Mouse (Mus musculus): ENCODE measurements around the gene Tax1bp3. TPM values are rescaled to one million over a fixed set of nuclear protein-coding genes. Genes with fewer than 3 reads are reported as not detected.
A peak's percentile ranks its signal among the peaks of the same experiment; 100 is the strongest.

Gene Tax1bp3
- polyA plus RNA-seq, 1 experiment from 2014 or later, result 227 TPM

DNA sequence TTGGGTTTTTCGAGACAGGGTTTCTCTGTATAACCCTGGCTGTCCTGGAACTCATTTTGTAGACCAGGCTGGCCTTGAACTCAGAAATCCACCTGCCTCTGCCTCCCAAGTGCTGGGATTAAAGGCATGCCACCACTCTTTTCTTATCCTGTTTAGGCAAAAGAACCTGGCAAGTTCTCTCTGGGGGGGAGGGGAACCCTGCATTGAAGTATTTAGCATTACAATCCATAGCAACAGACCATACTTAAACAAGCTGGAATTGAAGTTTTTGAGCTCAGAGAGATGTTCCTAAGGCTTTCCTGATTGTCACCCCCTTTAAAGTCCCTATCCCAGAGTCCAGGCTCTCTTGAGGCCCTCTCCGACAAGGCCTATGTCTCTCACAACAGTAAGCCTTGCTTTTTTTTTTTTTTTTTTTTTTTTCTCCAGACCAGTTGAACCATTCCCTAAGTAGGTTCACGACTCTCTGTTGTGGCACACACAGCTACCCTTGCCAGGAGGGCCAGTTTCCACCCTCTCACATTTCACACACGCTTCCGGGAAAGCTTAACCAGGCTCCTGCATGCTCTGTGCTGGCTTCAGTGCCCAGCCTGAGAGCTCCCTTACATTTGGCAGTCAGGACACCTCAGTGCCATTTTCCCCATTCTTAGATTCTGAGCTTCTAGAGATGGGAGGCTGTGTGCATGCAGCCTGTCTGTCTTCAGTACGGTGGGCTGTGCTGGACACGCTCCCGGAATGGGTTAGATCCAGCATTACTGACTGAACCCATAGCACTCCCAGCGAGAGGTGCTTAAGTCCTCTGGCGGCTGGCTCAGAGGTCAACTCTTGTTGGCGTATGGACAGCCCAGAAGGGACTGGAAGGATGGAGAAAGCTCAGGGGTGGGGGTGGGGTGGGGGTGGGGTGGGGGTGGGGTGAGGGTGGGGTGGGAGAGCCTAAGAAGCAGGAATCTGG lies 30.6 kb upstream of the Tax1bp3 start:
- Histone ChIP-seq H3K27me3 (ENCODE audit: control insufficient read depth, insufficient read depth, low read length) (no peaks in the 10 kb centered on the region), H3K9ac (ENCODE audit: low read length) (no peak overlapping the region), H3K4me3 (ENCODE audit: low read depth, low read length) (no peak overlapping the region), H3K36me3 (ENCODE audit: control insufficient read depth, insufficient read depth, low read length) (no peaks in the 10 kb centered on the region), H3K4me1 (ENCODE audit: control insufficient read depth, insufficient read depth, low read length) (no peaks in the 10 kb centered on the region), H3K9me3 (ENCODE audit: control insufficient read depth, low read length) (no peaks in the 10 kb centered on the region), H3K4me2 (ENCODE audit: low read depth) (no peak overlapping the region), H3K27ac (ENCODE audit: low read depth, low read length) (no peak overlapping the region)
- 64% methylated on average over 11 of the region's 11 CpGs for WGBS
- ATAC-seq (ENCODE audit: insufficient read depth, low FRiP score, low TSS enrichment) (no peak), DNase-seq (ENCODE audit: low spot score) (no peak)

DNA sequence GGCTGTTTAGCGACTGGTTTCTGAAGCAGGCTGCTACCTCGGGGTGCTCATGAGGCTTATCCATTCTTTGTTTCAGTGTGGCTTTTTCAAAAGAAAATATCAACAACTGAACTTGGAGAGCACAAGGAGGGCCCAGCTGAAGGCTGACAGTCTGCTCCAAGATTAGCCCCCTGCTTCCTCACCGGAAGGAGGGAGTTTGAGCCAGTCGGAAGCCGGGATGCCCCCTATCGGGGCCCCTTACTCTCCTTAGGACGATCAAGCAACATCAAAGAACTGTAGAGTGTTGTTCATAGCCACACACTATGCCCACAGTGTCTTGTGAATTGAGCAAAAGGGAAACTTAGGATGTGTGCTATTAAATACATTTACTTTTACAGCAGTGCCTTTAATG lies 29.9 kb upstream of the Tax1bp3 start:
- ATAC-seq (ENCODE audit: insufficient read depth, low FRiP score, low TSS enrichment) (no peak), DNase-seq (ENCODE audit: low spot score) (no peak)
- Histone ChIP-seq H3K27me3 (ENCODE audit: control insufficient read depth, insufficient read depth, low read length) (no peaks in the 10 kb centered on the region), H3K4me1 (ENCODE audit: control insufficient read depth, insufficient read depth, low read length) (no peaks in the 10 kb centered on the region), H3K9me3 (ENCODE audit: control insufficient read depth, low read length) (no peaks in the 10 kb centered on the region), H3K4me2 (ENCODE audit: low read depth) (no peak overlapping the region), H3K27ac (ENCODE audit: low read depth, low read length) (no peak overlapping the region), H3K9ac (ENCODE audit: low read length) (no peak overlapping the region), H3K4me3 (ENCODE audit: low read depth, low read length) (no peak overlapping the region), H3K36me3 (ENCODE audit: control insufficient read depth, insufficient read depth, low read length) (no peaks in the 10 kb centered on the region)
- 56% methylated on average over 7 of the region's 7 CpGs for WGBS

DNA sequence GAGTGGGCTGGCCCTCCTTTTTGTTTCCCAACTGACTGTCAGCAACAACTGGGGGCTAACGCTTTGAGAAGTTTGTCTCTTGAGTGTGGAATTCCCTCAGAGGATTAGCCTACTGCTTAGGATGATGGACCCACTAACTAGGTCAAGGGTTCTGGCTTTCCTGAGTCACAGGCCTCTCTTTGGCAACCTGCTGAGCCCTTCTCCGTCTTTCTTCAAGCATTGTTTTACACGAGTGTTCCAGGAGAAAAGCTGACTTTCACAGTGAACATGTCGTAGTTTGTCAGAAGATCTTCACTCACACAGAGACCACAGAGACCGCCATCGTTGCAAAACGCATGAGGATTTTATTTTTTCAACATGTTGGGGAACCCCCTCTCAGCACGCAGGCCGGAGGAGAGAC lies 28.7 kb upstream of the Tax1bp3 start:
- 81% methylated on average over 9 of the region's 9 CpGs for WGBS
- Histone ChIP-seq H3K9ac (ENCODE audit: low read length) (no peak overlapping the region), H3K36me3 (ENCODE audit: control insufficient read depth, insufficient read depth, low read length) (no peaks in the 10 kb centered on the region), H3K9me3 (ENCODE audit: control insufficient read depth, low read length) (no peaks in the 10 kb centered on the region), H3K4me2 (ENCODE audit: low read depth) (no peak overlapping the region), H3K4me1 (ENCODE audit: control insufficient read depth, insufficient read depth, low read length) (no peaks in the 10 kb centered on the region), H3K27ac (ENCODE audit: low read depth, low read length) (no peak overlapping the region), H3K27me3 (ENCODE audit: control insufficient read depth, insufficient read depth, low read length) (no peaks in the 10 kb centered on the region), H3K4me3 (ENCODE audit: low read depth, low read length) (no peak overlapping the region)
- ATAC-seq (ENCODE audit: insufficient read depth, low FRiP score, low TSS enrichment) (no peak), DNase-seq (ENCODE audit: low spot score) (no peak)

DNA sequence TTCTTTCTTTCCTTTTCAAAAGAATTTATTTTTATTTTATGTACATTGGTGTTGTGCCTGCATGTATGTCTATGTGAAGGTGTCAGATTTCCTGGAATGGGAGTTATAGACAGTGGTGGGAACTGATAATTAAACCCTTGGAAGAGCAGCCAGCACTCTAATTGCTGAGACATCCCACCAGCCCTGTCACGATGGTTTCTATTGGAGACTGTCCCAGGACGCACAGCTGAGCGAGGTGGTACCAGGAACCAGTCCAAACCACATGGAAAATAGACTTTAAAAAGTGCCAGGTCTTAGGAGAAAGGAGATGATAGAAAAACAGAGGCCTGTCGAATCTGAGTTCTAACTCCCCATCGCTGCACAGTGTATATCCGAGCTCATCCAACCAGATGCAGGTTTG lies 21.8 kb upstream of the Tax1bp3 start:
- Histone ChIP-seq H3K4me2 (ENCODE audit: low read depth) (no peak overlapping the region), H3K9me3 (ENCODE audit: control insufficient read depth, low read length) (no peaks in the 10 kb centered on the region), H3K27me3 (ENCODE audit: control insufficient read depth, insufficient read depth, low read length) (peaks cover 6% of the 10 kb centered on the region), H3K4me1 (ENCODE audit: control insufficient read depth, insufficient read depth, low read length) (no peaks in the 10 kb centered on the region), H3K4me3 (ENCODE audit: low read depth, low read length) (no peak overlapping the region), H3K9ac (ENCODE audit: low read length) (no peak overlapping the region), H3K36me3 (ENCODE audit: control insufficient read depth, insufficient read depth, low read length) (no peaks in the 10 kb centered on the region), H3K27ac (ENCODE audit: low read depth, low read length) (no peak overlapping the region)
- ATAC-seq (ENCODE audit: insufficient read depth, low FRiP score, low TSS enrichment), result no peak
- no peak for DNase-seq (ENCODE audit: low spot score)
- WGBS, result 80% methylated on average over 6 of the region's 6 CpGs

DNA sequence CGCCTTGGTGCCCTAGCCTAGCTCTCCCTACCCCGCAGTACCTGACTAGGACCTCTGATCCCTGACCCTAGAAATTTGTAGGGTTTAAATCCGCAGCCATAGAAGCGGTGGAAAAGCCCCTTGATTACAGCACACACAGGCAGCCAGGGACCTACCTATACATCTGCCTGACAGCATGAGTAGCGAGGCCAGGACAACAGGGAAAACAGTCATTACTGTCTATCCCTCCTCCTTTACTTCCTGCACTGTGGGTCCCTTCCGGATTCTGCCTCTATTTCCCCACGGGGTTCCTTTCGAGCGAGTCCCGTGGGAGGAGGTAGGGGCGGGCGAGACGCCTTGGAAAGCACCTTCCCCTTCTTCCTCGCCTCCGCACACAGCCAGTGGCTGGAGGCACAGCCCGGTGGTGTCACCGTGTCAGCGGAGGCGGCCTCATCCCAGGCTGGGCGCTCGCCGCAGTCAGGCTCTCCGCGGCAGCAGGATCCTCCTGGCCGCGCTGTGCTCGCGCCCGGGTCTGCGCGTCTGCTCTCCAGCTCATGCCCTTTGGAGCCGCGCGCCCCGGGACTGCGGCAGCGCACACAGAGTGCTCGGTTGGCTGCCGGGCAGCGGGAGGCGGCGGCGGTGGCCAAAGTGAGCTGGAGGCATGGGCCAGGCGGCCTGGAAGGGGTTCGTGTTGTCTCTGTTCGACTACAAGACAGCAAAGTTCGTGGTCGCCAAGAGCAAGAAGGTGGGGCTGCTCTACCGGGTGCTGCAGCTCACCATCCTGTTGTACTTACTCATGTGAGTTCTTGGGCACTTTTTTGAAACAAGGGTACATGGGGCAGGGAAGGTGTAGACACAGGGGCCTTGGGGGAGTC lies 16.7 kb upstream of the Tax1bp3 start, which contains the start of gene P2rx5:
TSS of gene P2rx5 (plus strand) at position 465 of the 854 bp plus-strand sequence.
- H3K4me2 ChIP-seq (ENCODE audit: low read depth), result peak within 1 kb of the TSS; percentile 77
- H3K4me3 ChIP-seq (ENCODE audit: low read depth, low read length), result peak within 1 kb of the TSS; percentile 36
- H3K4me1 ChIP-seq (ENCODE audit: control insufficient read depth, insufficient read depth, low read length), result peaks cover 3% of the 10 kb centered on the region; the same call in 1 of the 2 replicates
- H3K9me3 ChIP-seq (ENCODE audit: control insufficient read depth, low read length), result no peaks in the 10 kb centered on the region
- H3K9ac ChIP-seq (ENCODE audit: low read length), result peak within 1 kb of the TSS; percentile 47
- WGBS, result 3% methylated on average over 47 of the region's 49 CpGs
- H3K27me3 ChIP-seq (ENCODE audit: control insufficient read depth, insufficient read depth, low read length), result peaks cover 10% of the 10 kb centered on the region
- ATAC-seq (ENCODE audit: insufficient read depth, low FRiP score, low TSS enrichment) (peak; percentile 41; the same call in 1 of the 2 replicates), DNase-seq (ENCODE audit: low spot score) (peak; percentile 55)
- H3K36me3 ChIP-seq (ENCODE audit: control insufficient read depth, insufficient read depth, low read length), result no peaks in the 10 kb centered on the region
- H3K27ac ChIP-seq (ENCODE audit: low read depth, low read length), result no peak within 1 kb of the TSS

DNA sequence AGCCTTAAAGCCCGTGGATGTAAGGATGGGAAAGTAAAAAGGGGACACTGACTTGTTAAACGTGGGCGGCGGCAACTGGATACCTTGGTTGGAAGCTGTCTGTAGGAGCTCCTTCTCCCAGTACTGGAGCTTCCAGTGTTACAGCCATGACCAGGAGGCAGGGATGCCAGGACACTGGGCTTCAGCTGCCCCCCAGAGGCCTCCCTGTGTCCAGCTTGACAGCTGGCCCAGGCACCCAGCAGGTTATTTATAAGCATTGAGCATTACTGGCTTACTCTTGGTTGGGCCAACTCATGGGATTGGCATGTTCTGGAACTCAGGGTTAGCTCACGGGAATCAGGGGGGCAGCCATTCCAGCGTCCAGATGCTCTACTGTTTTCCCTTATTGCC lies 16.1 kb upstream of the Tax1bp3 start:
- no peak for ATAC-seq (ENCODE audit: insufficient read depth, low FRiP score, low TSS enrichment)
- no peak overlapping the region for H3K27ac ChIP-seq (ENCODE audit: low read depth, low read length)
- H3K27me3 ChIP-seq (ENCODE audit: control insufficient read depth, insufficient read depth, low read length), result peaks cover 10% of the 10 kb centered on the region
- H3K4me3 ChIP-seq (ENCODE audit: low read depth, low read length), result peak overlapping the region; percentile 36
- H3K9ac ChIP-seq (ENCODE audit: low read length), result no peak overlapping the region
- H3K36me3 ChIP-seq (ENCODE audit: control insufficient read depth, insufficient read depth, low read length), result no peaks in the 10 kb centered on the region
- no peak for DNase-seq (ENCODE audit: low spot score)
- H3K4me1 ChIP-seq (ENCODE audit: control insufficient read depth, insufficient read depth, low read length), result peaks cover 3% of the 10 kb centered on the region; the same call in 1 of the 2 replicates
- peak overlapping the region; percentile 77 for H3K4me2 ChIP-seq (ENCODE audit: low read depth)
- WGBS, result 24% methylated on average over 6 of the region's 6 CpGs
- H3K9me3 ChIP-seq (ENCODE audit: control insufficient read depth, low read length), result no peaks in the 10 kb centered on the region

DNA sequence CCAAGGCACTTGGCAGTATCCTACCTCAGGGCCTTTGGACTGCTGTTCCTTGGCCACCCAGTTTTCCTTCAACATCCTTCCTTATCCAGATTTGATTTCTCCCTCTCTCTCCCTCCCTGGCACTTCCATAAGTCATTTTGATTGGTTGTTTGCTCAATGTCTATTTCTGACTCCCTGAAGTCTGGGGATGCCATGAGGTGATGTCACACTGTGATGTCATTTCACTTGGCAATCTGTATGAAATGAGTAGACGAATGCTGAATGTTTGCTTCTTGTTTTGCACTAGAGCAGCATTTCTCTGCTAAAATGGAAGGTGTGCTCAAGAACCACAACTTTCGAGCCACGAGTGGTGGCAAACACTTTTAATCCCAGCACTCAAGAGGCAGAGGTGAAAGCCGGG lies 15.3 kb upstream of the Tax1bp3 start:
- H3K27me3 ChIP-seq (ENCODE audit: control insufficient read depth, insufficient read depth, low read length), result peaks cover 10% of the 10 kb centered on the region
- H3K4me2 ChIP-seq (ENCODE audit: low read depth), result no peak overlapping the region
- no peak overlapping the region for H3K27ac ChIP-seq (ENCODE audit: low read depth, low read length)
- no peaks in the 10 kb centered on the region for H3K36me3 ChIP-seq (ENCODE audit: control insufficient read depth, insufficient read depth, low read length)
- no peak for ATAC-seq (ENCODE audit: insufficient read depth, low FRiP score, low TSS enrichment)
- H3K9me3 ChIP-seq (ENCODE audit: control insufficient read depth, low read length), result no peaks in the 10 kb centered on the region
- peaks cover 3% of the 10 kb centered on the region; the same call in 1 of the 2 replicates for H3K4me1 ChIP-seq (ENCODE audit: control insufficient read depth, insufficient read depth, low read length)
- no peak overlapping the region for H3K9ac ChIP-seq (ENCODE audit: low read length)
- 92% methylated on average over 4 of the region's 4 CpGs for WGBS
- no peak overlapping the region for H3K4me3 ChIP-seq (ENCODE audit: low read depth, low read length)
- no peak for DNase-seq (ENCODE audit: low spot score)

DNA sequence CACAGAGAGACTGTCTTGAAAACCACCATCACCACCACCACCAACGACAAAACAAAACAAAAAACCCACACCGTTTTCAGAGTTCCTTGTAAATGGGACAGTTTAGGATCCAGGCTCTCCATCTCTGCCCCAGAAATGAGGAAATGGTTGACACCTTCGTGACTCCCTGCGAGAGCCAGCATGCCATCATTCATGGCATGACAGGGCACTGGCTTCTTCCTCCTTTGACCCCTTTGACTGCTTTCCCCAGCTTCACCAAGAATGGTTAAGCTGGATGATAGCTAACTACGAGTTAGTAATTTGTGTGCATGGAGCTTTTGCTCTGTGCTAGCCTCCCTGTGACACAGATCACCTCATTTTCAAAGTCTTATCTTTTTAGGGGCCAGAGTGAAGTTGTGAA lies 14.6 kb upstream of the Tax1bp3 start:
- DNase-seq (ENCODE audit: low spot score), result no peak
- no peak for ATAC-seq (ENCODE audit: insufficient read depth, low FRiP score, low TSS enrichment)
- no peaks in the 10 kb centered on the region for H3K9me3 ChIP-seq (ENCODE audit: control insufficient read depth, low read length)
- no peak overlapping the region for H3K27ac ChIP-seq (ENCODE audit: low read depth, low read length)
- WGBS, result 71% methylated on average over 5 of the region's 5 CpGs
- H3K9ac ChIP-seq (ENCODE audit: low read length), result no peak overlapping the region
- peaks cover 3% of the 10 kb centered on the region; the same call in 1 of the 2 replicates for H3K4me1 ChIP-seq (ENCODE audit: control insufficient read depth, insufficient read depth, low read length)
- H3K36me3 ChIP-seq (ENCODE audit: control insufficient read depth, insufficient read depth, low read length), result no peaks in the 10 kb centered on the region
- no peak overlapping the region for H3K4me2 ChIP-seq (ENCODE audit: low read depth)
- H3K27me3 ChIP-seq (ENCODE audit: control insufficient read depth, insufficient read depth, low read length), result peaks cover 10% of the 10 kb centered on the region
- H3K4me3 ChIP-seq (ENCODE audit: low read depth, low read length), result no peak overlapping the region
